Mouse (Mus musculus) spleen, adult 12 weeks (tissue): ENCODE measurements at regions not wholly inside any gene's neighbourhood (a gene's known extent, or its start where the extent isn't known, plus 50 kb on each side); places are given as distances from the start of the nearest gene placed in this dataset.

Experiments used
- DNase-seq: peaks from one replicate; pipeline ENCODE4 v3.0.0; 2022; ENCODE audit warnings: low spot score

DNA sequence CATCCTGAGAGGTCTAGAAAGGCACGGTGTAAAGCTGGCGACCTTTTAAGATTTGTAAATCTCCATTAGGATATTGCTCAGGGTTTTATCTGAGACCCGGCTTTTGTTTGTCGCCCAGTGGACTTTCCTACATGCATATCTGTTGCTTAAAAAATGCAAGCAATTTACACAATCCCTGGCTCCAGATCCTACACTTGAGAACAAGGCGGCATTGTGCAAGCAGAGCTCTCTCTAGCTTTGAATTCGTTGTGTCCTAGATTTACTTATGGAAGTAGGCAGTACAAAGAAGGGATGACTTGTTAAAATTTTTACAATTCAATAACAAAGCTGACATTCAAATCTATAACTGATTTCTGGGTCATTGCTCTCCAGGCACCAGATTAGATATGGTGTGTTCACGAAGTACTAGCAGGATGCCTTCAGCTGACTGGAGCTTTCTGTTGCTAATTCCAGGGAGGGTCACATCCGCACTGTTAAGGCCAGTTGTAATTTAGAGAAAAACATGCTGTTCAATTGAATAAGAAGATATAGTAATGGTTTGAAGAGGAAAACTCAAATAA, 62.2 kb upstream of the Teddm2 start:
- no peak for DNase-seq

DNA sequence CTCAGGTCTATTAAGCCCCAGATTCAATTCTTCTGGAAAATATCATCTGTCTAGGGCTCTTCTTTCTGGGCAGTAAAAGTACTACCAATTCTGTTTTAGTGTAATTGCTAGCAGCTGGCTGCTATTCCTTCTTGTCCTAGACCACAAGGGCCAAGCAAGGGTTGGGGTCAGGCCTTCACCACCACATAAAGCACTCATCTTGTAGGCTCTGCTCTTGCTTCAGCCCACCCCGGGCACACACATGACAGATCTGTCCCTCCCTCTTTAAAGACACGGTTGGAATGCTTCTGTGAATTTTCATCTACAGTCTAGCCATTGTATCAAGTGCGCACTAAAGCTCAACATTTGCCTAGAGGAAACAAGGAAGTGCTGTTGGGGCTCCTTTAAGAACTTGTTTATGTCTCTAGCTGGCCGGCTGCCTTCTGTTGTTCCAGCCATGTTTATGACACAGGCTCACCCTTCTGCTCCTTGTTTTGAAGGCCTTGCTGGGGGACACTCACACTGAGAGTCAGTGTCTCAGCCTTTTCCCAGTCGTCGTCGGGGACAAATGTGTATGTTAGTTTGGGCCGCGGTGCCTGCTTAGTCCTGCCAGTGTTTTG, 63.8 kb upstream of the Teddm2 start:
- DNase-seq, result no peak

DNA sequence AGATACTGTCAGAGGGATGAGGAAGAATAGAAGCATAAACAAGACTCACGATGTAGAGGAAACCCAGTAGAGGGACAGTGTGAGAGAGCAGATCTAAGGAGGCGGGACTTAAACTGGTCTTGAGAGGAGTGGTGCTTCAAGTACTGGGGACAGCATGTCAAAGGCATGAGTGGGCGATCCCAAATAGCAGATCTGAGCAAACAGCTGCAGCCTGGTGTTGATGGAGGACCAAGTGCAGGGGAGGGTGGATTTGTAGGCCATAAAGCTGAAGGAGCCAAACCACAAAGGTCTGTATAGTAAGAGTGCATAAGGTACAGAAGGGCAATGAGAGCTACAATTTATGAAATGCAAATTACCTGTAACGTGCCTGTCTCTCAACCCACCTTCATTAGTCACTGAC, 69.4 kb upstream of the Teddm2 start:
- no peak for DNase-seq

DNA sequence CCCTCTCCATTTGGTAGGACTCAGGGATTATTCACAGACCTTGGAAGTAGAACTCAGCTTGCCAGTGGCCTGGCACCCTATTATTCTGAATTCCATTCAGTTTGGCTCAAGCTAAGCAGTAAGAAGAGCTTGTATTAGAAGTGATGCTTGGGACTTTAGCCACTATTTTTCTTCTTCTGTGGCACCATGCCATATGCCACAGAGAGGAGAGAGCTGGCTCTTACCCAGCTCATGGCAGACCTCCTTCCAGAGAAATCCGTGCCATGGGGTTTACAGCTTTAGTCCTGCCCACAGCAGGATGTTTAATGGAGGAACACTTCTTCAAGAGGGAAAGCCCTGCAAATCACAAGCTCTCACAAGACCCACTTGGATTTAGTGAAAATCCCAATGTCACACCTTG, 74.3 kb upstream of the Teddm2 start:
- DNase-seq, result no peak

DNA sequence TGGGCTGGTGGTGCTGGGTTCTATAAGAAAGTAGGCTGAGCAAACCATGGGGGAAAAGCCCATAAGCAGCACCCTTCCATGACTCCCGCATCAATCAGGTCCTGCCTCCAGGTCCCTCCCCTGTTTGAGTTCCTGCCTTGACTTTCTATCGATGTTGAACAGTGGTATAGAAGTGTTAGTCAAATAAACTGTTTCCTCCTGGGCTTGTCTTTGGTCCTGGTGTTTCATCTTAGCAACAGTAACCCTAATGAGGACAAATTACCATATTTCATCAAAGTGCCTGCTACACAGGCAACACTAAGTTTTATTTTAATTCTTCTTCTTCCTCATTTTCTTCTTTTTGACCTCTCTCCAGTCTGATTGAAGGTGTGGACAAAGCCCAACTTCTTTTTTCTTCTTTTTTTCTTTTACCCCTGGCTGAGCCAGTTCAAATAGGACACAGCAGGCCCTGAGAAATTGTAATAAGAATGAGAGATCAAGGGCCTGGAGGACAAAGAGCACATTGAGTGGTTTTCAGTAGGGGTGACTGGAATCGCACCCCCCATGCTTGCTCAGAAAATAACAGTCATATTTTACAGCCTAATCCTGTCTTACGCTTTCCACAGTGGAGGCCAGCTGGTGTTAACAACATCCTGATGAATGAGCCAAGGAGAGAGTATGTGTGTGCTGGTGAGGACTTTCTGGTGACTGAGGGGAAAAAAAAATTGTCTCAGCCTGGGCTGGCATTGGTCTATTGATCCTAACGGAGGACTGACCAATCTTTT, 78.1 kb upstream of the Teddm2 start:
- no peak for DNase-seq

DNA sequence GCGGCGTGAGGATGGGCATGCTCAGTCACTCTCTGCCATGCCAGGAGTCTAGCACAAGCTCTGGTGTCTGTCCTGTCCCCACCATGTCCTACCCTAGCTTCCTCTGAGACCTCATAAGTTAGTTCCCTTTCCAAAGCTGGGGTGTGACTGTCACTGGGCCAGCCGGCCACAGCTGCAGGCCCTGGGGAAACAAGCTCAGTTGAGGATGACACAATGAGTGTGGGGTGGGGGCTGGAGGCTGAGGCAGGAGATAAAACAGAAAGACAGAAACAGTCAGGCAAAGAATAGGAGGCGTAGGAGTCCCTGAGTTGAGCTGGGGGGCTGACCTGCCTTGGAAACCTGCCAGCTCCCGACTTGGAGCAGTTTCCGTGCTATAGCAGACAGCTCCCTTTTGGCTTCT, 80.9 kb upstream of the Teddm2 start:
- no peak for DNase-seq

DNA sequence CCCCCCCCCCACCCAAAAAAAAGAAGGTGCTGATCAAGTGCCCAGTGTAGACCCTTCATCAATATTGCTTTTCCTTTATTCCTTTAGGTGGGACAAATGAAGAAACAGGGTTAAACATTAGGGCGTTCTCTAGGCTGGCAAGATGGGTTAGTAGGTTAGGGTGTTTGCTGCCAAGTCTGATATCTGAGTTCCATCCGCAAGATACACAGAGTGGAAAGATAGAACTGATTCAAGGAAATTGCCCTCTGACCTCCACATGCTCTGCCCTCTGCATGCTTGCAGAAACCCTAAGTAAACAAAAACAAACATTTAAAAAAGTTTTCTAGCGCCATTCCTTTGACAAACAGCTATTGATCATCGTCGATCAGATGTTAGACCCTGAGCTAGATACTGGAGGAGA, 85.6 kb upstream of the Teddm2 start:
- DNase-seq, result no peak

DNA sequence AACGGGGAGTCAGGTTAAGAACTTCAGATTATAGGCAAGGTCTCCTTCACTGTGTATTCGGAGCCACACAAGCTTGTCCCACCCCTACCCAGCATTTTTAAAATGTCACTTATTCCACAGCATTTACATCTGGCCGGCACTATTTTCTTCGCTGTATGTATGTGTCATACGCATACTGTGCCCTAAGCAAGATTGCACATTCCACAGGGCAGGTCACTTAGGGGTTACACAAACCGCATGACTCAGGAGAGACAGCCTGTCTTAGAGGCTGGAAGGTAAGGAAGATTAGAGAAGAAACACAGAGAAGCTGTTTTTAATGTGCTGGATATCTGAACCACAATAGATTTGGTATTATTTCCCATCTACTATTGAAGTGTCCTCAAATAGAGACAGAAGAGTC, 86.6 kb upstream of the Teddm2 start:
- no peak for DNase-seq

DNA sequence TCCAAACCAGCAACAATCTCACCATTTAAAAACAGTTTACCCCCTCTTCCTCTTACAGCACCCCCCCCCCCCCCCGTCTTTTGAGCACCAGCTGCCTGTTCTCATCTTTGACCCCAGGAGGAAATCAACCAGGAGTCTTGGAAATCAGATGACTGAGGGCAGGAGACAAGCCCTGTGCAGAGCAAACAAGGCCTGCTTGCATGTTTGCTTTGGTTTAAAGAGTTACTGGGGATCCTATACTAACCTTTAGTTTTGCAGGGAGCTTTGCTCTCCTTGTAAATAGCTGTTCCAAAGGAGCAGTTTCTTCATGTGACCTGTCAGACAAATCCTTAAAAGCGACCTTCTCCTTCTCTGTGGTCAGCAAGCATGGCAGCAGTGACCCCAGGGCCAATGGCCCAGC, 88.3 kb upstream of the Teddm2 start:
- no peak for DNase-seq

DNA sequence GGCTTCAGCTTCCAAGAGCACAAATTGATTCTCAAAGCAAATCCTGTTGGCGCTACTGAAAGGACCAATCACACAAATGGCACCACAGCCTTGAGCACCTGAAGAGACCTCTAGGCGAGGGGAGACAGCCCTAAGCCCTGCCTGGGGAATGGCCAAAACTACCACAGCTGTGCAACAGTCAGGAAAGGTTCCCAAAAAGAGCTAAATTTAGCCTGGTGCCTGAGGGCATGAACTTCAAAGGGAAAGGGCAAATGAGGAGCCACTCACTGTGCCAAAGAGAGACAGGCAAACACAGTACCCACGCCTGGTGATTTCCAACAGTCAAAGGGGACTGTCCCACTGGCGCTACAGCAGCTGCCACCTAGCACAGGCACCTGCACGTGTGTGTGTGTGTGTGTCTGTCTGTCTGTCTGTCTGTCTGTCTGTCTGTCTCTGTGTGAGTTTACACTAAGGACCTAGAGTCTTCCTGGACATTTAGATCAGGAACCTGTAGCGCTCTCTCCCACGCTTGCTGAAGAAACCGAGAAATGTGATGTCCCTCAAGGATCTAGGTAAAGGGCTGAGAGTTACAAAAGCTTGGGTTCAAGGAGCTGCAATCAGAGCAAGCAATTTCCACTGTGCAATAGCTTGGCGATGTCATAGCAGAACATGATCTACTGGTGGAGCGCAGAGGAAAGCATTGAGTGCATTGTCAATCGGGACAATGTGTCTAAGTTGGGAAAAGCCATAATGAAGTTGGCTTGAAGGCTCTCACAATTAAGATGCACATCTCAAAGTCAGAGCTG, 90.8 kb upstream of the Teddm2 start:
- no peak for DNase-seq

DNA sequence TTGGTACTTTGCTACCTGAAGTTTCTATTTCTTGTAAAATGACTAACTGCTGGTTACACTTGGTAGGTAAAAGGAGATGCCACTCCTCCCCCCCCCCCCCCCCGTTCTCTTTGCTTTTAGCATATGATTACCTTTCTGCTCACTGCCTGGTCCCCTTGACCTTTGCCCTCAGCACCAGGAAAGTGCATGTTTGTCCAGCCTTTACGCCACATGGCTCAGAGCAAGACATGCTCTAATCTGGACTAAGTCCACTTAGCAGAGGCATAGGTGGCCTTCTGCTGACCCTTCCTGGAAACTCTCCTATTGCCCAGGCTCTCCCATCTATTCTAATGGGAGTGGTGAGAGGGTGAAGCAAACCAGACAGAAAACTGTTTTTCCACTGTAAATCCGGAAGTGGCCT, 92.4 kb upstream of the Teddm2 start:
- DNase-seq, result no peak

DNA sequence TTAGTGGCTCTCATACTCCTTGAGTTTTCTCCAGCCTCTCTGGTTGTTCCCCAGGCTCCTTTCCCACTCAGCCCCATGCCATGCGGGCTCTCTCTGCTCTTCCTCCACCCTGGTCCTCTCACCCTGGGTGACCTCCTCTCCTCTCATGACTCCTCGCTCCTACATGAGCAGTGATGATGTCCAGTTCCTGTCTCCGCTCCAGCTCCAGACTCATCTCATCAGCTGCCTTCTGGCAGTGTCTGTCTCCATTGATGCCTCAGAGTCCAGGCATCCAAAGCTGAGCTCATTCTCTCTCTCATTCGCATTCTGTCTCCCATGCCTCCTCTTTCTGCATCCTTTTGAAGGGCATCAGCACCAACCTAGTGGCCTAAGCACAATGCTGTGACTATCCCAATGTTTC, 94.8 kb upstream of the Teddm2 start:
- no peak for DNase-seq

DNA sequence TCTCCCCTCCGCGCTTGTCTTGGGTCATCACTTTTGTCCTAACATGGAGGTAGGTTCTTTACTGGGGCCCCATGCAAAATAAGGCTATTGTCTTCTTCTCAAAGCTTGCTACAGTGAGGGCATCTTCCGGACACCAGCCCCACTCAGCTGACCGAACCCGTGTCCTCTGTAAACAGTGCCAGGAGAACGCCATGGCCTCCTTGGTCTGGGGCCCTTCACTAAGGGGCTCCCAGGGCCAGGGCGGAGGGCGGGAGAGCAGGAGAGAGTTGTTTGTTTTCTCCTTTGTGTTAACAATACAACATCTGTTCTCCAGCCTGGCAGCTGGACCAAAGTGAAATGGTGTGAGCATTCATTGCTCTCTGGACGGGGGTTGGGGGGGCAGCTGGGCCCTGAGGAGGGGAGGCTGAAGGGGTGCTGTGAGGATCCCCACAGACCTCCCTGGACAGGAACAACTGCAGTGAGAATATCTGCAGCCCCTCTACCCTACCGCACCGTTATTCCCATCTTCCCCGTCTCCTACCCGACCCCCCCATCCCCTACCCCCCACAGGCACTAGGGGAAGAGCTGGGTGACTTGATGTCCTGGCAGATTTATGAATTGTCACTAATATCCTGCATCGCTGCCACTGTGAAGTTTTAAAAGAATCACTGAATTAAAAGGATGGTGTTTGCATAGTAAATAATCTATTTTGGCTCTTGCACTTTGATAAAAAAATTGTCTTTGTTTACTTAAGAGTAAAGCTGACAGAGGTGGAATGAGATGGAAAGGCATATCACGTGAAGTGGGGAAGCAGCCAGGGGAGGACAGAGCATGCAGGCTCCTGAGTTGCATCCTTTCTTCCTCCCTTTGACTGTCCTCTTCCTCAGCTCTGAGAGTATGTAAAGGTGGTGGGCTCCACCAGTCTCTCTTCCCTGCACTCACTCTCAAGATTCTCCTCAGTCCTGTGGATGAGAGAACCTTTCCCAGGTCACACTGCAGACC, 97.5 kb upstream of the Teddm2 start:
- DNase-seq, result no peak

DNA sequence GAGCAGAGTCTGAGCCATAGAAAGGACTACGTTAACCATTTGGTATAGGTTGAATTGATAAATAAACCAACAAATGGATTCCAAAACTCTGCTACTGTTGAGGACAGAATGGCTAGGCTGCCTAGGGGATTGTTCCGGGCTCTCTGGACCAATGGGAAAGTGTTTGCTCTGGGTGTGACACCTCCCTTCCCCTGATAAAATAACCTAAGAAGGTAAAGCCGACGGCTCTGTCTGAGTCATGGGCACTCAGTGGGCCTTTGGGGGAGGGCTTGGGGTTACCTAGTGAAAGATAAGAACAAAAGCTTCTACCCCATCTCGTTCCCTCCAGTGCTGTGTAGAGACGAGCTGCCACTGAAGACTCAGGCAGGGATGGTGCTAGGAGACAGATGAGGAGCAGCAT, 99.7 kb upstream of the Teddm2 start:
- DNase-seq, result no peak

DNA sequence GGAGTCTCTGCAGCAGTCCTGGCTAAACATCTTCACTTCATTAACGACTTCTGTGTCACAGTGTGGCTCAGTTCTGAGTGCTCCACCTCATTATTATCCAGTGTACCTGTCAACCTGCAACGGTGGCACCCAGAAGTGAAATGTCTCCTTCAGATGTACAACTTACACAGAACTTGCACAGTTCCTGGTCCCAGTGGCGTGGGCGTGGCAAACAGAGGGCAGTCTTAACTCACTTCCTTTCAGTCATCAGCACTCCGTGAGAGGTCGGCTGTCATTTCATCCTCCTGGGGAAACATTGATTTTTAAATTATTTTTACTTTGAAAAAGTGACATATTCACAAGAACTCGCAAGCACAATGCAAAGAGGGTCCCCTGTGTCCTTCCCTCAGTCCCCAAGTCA, 103.6 kb upstream of the Teddm2 start:
- DNase-seq, result no peak

DNA sequence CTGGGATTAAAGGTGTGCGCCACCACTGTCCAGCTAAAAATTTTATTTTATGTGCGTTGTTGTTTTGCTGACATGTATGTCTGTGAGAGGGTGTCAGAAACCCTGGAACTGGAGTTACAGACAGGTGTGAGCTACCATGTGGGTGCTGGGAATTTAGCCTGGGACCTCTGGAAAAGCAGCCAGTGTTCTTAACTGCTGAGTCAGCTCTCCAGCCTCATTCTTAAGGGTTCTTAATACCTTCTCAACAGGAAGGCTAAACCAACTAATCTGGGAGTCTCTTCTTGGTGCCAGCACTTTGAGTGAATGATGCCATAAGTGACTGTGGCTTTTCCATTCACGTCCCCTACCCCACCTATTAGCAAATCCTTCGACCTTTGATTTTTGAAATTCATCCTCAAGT, 104.6 kb upstream of the Teddm2 start:
- no peak for DNase-seq

DNA sequence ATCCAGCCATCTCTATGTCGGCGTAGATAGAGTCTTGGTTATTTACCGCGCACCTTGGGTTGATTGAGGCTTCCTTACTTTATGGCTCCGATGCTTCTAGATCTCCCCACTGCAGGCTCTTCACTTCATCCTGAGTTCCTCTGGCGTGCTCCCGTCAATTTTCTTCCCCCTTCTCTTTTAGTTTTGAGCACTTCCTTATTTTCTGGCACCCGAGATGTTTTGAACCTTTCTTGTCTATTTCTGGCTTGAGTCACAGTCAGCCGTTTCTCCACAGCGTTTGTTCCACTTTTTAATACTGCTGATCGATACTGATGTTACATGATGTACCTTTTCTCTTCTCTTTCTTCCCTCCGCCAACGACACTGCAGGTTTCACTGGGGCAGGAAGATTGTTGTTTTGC, 106.0 kb upstream of the Teddm2 start:
- DNase-seq, result no peak

DNA sequence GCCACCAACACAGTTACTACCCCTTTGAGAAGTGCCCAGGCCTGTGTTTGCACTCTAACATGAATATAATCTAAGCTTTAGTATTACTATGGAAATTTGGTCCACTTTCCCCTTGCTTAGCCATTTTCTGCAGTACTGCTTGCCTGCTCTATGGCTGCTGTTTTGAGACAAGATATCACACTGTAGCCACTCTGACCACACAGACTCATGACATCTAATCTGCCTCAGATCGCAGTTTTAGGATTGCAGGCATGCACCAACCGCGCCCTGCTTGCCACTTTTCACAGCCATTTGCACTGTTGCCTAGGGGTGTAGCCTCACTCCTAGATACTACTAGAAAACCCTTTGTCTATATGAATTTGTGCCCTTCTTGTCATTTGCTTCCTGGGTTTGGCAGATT, 107.4 kb upstream of the Teddm2 start:
- DNase-seq, result no peak

DNA sequence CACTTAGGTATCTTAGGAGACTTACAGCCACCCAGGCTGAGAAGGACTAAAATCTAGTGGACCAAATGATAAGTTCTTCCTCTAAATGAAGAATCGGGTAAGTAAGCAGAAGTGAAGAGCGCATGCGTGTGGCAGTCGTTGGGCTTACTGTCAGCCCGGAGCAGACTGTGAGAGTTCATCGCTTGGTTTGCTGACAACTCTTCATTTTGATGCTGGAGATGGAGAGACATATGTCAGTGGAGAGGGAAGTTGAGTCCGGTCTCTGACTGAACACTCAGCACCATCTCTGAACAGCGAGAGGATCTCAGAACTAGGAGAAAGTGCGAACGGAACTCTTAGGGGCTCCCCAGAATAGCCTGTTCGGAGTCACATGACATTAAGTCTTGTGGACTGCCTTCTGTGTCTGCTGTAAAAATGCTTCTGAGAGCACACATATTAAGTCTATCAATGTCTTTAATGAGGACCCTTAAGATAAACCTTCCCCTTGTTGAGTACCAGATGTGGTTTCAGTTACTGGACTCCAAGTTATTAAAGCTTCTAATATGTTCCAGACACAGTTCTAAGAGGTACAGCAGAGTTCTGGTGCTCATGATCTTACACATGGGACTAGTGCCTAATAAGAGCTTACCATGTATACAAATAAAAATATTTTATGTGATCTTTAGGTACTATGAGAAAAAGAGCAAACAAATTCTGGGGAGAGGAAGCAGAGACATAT, 108.7 kb upstream of the Teddm2 start:
- DNase-seq, result no peak

DNA sequence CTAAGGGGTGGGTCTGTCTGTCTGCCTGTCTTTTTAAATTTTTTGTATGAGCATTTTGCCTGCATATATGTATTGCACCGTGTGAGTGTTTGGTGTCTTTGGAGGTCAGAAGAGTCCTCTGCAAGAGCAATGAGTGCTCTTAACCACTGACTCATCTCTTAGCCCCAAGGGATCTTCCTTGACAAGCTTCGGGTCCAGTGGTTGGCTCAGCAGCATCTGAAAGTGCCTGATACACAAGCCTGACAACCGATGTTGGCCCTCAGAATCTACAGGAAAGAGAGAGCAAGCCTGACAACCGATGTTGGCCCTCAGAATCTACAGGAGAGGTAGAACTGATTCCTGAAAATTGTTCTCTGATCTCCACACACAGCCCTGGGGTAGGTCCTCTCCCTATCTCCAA, 110.7 kb upstream of the Teddm2 start:
- no peak for DNase-seq

DNA sequence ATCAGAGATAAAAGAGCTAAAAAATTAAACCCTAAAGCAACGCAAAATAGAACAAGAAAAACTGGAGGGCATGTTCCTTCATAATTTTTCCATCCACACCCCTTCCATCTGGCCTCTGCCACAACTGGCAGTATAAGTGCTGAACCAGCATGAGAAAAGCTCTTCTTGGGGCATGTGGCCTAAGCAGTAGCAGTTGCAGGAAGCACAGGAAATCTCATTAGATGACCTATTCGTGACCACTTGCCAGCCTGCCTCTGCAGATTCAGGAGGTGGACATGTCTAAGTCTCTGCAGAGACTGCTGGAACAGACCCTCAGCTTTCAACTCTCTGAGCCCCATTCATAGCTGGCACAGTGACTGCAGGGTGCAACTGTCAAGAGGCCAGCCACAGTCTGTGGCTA, 116.5 kb upstream of the Teddm2 start:
- DNase-seq, result no peak
